Mouse (Mus musculus) spleen, adult 2 months (tissue): ENCODE measurements around the gene Rpl31. TPM values are rescaled to one million over a fixed set of nuclear protein-coding genes. Genes with fewer than 3 reads are reported as not detected.

Source experiments
- DNase-seq, 2 experiments: peaks; one replicate each; pipeline versions ENCODE4 v3.0.0 to v3.0.0-alpha.2; 2012 to 2021; ENCODE audit warnings: low spot score in 2 of 2, low read depth in 1 of 2
- H3K27ac ChIP-seq: fragments of 200-500 bp; 2 replicates; pipeline ENCODE4 v1.5.1; 2012; ENCODE audit warnings: low read length, inconsistent platforms; ENCODE audit not compliant: insufficient read depth
- H3K27me3 ChIP-seq: fragments of 200-500 bp; 2 replicates; pipeline ENCODE4 v1.6.1; 2012; ENCODE audit warnings: mild to moderate bottlenecking, moderate library complexity, low read length, inconsistent platforms; ENCODE audit not compliant: control insufficient read depth, insufficient read depth
- H3K36me3 ChIP-seq: fragments of 200-500 bp; 2 replicates; pipeline ENCODE4 v1.6.1; 2012; ENCODE audit warnings: mild to moderate bottlenecking, low read length, inconsistent platforms; ENCODE audit not compliant: control insufficient read depth, insufficient read depth
- H3K4me1 ChIP-seq: fragments of 200-500 bp; 2 replicates; pipeline ENCODE4 v1.6.1; 2011; ENCODE audit warnings: inconsistent platforms; ENCODE audit not compliant: control insufficient read depth, insufficient read depth, insufficient read length
- H3K4me3 ChIP-seq: fragments of 200-500 bp; 2 replicates; pipeline ENCODE4 v1.5.1; 2011; ENCODE audit warnings: mild to moderate bottlenecking, inconsistent platforms; ENCODE audit not compliant: insufficient read depth, insufficient read length; ENCODE audit errors: extremely low read depth
- CTCF ChIP-seq: fragments of 200-500 bp; IDR thresholded peaks from 2 replicates; pipeline ENCODE4 v1.5.1; 2011; ENCODE audit warnings: mild to moderate bottlenecking, inconsistent platforms; ENCODE audit not compliant: insufficient read depth, insufficient read length, insufficient replicate concordance; ENCODE audit errors: extremely low read depth
- POLR2A ChIP-seq: fragments of 200-500 bp; IDR thresholded peaks from 2 replicates; pipeline ENCODE4 v1.6.1; 2011; ENCODE audit warnings: low read depth, low read length, inconsistent platforms
- WGBS: fragments of 180-500 bp; shearing (Covaris S2); methylation state at CpG from one replicate; pipeline ENCODE4 v1.1.7; 2018; 5-methylcytosine and 5-hydroxymethylcytosine counted together
- polyA plus RNA-seq: library from polyadenylated mRNA; depleted of rRNA; stranded (reverse); fragments of >200 nt; gene quantifications from 2 replicates; pipeline ENCODE4 v1.2.3, GENCODE M21; 2012

Gene Rpl31
- polyA plus RNA-seq, 1 experiment, result 163 TPM

DNA sequence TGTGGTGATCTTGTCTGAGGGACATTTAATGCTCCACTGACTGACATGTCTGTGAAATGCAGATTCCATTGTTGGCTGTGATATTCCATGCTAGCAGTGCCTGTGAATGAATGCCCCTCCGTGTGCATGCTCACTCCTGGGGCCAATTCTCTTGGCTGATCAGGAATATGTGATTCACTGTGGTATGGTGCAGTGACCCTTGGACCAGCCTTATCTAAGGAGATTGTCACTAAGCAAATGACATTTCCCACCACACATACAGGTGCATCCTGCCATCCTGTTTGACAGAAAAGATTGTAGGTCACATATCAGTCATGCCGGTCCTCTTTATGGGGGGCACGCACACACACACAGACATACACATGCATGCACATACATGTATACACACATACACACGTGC, 35.2 kb upstream of the Rpl31 start:
- no peak overlapping the region for H3K27ac ChIP-seq
- H3K36me3 ChIP-seq, result no peaks in the 10 kb centered on the region
- 79% methylated on average over 4 of the region's 4 CpGs for WGBS
- H3K27me3 ChIP-seq, result no peaks in the 10 kb centered on the region
- H3K4me1 ChIP-seq, result no peaks in the 10 kb centered on the region
- DNase-seq, result no peak
- H3K4me3 ChIP-seq, result no peak overlapping the region
- TF ChIP-seq POLR2A (no peak), CTCF (no peak)

- Histone ChIP-seq H3K4me1 (no peaks in the 10 kb centered on the region), H3K4me3 (no peak overlapping the region), H3K27me3 (no peaks in the 10 kb centered on the region), H3K36me3 (no peaks in the 10 kb centered on the region), H3K27ac (no peak overlapping the region)
- 74% methylated on average over 15 of the region's 15 CpGs for WGBS
- no peak for DNase-seq
- TF ChIP-seq POLR2A (no peak), CTCF (no peak)
Measured at GRCm38 (mm10) chr1:39335561-39336196, 32.0 kb upstream of the Rpl31 start.

DNA sequence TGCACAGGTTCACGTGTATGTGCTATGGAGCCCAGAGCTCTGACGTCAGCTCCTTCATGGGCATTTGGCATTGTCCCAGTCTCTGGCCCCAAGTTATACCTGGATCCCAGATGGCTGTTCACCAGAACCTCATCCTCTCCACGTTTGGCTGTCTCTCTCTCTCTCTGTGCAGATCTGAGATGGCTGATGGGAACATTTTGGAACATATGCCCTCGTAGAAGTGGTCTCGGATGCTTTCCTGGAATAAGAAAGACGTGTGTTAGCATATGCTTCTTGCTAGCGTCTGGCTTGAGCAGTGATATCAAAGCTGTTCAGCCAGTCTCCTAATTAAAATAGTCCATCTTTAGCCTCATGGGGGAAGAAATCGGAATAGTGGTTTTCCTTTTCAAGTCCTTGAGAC, 30.9 kb upstream of the Rpl31 start:
- Histone ChIP-seq H3K36me3 (no peaks in the 10 kb centered on the region), H3K4me3 (no peak overlapping the region), H3K4me1 (no peaks in the 10 kb centered on the region), H3K27ac (no peak overlapping the region), H3K27me3 (no peaks in the 10 kb centered on the region)
- 90% methylated on average over 8 of the region's 8 CpGs for WGBS
- TF ChIP-seq POLR2A (no peak), CTCF (no peak)
- DNase-seq, result no peak

DNA sequence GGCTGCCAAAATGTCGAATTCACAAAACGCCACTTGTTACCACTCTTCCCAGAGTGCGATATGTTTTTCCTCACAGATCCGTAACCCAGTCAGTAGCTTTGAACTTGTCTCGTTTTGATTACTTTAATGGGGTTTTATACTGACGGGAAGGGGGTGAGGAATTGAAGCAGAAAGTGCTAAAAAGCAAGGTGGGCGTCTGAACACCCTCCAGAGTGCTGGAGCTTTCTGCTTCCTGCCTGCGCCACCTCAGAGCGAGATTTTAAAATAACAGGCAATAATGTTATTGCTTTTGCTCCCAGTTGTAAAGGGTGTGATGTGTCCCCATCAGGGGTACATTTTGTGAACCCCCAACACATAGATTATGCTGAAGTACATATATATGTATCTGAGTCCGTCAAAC, 28.8 kb upstream of the Rpl31 start:
- Histone ChIP-seq H3K4me3 (no peak overlapping the region), H3K27ac (no peak overlapping the region), H3K36me3 (no peaks in the 10 kb centered on the region), H3K4me1 (no peaks in the 10 kb centered on the region), H3K27me3 (no peaks in the 10 kb centered on the region)
- 84% methylated on average over 10 of the region's 10 CpGs for WGBS
- DNase-seq, result no peak
- no peak for TF ChIP-seq CTCF
- no peak for TF ChIP-seq POLR2A

DNA sequence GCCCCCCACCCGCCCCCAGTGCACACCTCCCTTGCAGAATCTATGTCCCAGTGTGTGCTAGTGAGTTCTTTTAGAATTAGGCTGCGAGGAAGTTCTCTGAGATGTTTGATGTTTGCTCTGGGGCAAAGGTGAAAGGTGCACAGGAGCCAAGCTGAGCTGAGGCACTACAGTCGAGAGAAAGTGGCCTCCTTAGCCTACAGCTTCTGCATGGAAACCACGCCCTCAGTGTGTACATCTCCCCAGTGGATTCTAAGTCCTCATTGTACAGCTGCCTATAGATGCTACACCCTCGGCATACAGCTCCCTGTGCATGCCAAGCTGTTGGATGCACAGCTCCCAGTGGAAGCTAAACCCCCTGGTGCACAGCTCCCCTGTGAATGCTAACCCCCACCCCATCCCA, 28.2 kb upstream of the Rpl31 start:
- WGBS, result 77% methylated on average over 5 of the region's 5 CpGs
- TF ChIP-seq POLR2A (no peak), CTCF (no peak)
- Histone ChIP-seq H3K27me3 (no peaks in the 10 kb centered on the region), H3K4me1 (no peaks in the 10 kb centered on the region), H3K27ac (no peak overlapping the region), H3K4me3 (no peak overlapping the region), H3K36me3 (no peaks in the 10 kb centered on the region)
- DNase-seq, result no peak

DNA sequence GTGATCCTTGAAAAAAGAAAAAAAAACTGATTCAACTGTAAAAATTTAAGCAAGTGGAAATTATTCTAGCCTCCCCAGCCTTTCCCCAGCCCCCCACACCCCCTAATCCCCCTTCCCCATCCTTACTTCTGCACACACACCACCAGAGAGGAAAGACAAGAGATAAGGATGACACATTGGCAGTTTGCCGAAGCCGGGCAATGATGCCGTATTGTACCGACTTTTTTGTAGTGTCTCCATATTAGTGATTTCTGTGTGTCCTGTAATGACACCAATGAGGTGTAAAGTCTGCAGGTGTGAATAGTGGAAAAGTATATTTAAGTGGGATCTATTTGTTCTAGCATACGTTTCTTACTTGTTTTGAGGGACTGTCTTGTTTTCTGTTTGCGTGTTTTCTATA, 27.5 kb upstream of the Rpl31 start:
- H3K27ac ChIP-seq, result no peak overlapping the region
- no peaks in the 10 kb centered on the region for H3K27me3 ChIP-seq
- DNase-seq, result no peak
- no peaks in the 10 kb centered on the region for H3K4me1 ChIP-seq
- H3K36me3 ChIP-seq, result no peaks in the 10 kb centered on the region
- 80% methylated on average over 6 of the region's 6 CpGs for WGBS
- H3K4me3 ChIP-seq, result no peak overlapping the region
- TF ChIP-seq POLR2A, result no peak
- no peak for TF ChIP-seq CTCF

- peak; percentile 7 to 17 for DNase-seq
- Histone ChIP-seq H3K27ac (no peak overlapping the region), H3K4me3 (no peak overlapping the region), H3K36me3 (no peaks in the 10 kb centered on the region), H3K27me3 (no peaks in the 10 kb centered on the region), H3K4me1 (no peaks in the 10 kb centered on the region)
- TF ChIP-seq POLR2A (no peak), CTCF (peak; percentile 26; the same call in 1 of the 2 replicates)
- 14% methylated on average over 8 of the region's 8 CpGs for WGBS
Measured at GRCm38 (mm10) chr1:39340647-39341046, 27.0 kb upstream of the Rpl31 start.
